Mouse (Mus musculus) kidney, postnatal 25 days (tissue): Measurements from ENCODE around the gene Slc12a7.
"Not testable (repeated sequence)": the region's sequence is repeated elsewhere in the genome, so short reads cannot be mapped to it uniquely, and the experiment has no call there.

Experiments used
- DNase-seq, 2 experiments: peaks; one replicate each; pipeline ENCODE4 v3.0.0; 2021; ENCODE audit warnings: mixed read lengths in 2 of 2

Gene Slc12a7

GRCm38 (mm10) chr13:73732742-73733700 lies at the start of gene Slc12a7:
TSS of gene Slc12a7 (plus strand) at chr13:73733094.
- peak; percentile 57 to 67 for DNase-seq

GRCm38 (mm10) chr13:73683682-73684081 lies 49.2 kb upstream of the Slc12a7 start:
- peak; percentile 36 to 74 for DNase-seq

- DNase-seq = peak in 1 of 2 experiments; percentile 24
These were observed 48.5 kb upstream of the Slc12a7 start for GRCm38 (mm10) chr13:73684412-73684811.

GRCm38 (mm10) chr13:73685502-73685901 lies 47.4 kb upstream of the Slc12a7 start:
- peak in 1 of 2 experiments; percentile 5 for DNase-seq

- peak in 1 of 2 experiments; percentile 75 for DNase-seq
These were observed 45.3 kb upstream of the Slc12a7 start for GRCm38 (mm10) chr13:73687601-73688000.

- peak in 1 of 2 experiments; percentile 28 for DNase-seq
These were observed 44.0 kb upstream of the Slc12a7 start for GRCm38 (mm10) chr13:73688934-73689333.

GRCm38 (mm10) chr13:73692249-73692868 lies 40.5 kb upstream of the Slc12a7 start:
- peak; percentile 95 to 98 for DNase-seq

GRCm38 (mm10) chr13:73693333-73693732 lies 39.6 kb upstream of the Slc12a7 start:
- DNase-seq = no peak

- DNase-seq = no peak
These were observed 37.9 kb upstream of the Slc12a7 start for GRCm38 (mm10) chr13:73694972-73695371.

GRCm38 (mm10) chr13:73696529-73696928 lies 36.4 kb upstream of the Slc12a7 start:
- DNase-seq = peak in 1 of 2 experiments; percentile 40

- peak in 1 of 2 experiments; percentile 43 for DNase-seq
These were observed 33.2 kb upstream of the Slc12a7 start for GRCm38 (mm10) chr13:73699714-73700113.

GRCm38 (mm10) chr13:73700554-73700953 lies 32.3 kb upstream of the Slc12a7 start:
- peak; percentile 69 to 91 for DNase-seq

- peak; percentile 45 to 79 for DNase-seq
These were observed 31.6 kb upstream of the Slc12a7 start for GRCm38 (mm10) chr13:73701161-73701883.

- no peak for DNase-seq
These were observed 30.1 kb upstream of the Slc12a7 start for GRCm38 (mm10) chr13:73702776-73703175.

GRCm38 (mm10) chr13:73703486-73703885 lies 29.4 kb upstream of the Slc12a7 start:
- DNase-seq = not testable (repeated sequence)

- no peak for DNase-seq
These were observed 28.1 kb upstream of the Slc12a7 start, which contains the start of gene Slc6a19 for GRCm38 (mm10) chr13:73704694-73705325. TSS of gene Slc6a19 (minus strand) at chr13:73704865.

GRCm38 (mm10) chr13:73709491-73709890 lies 23.4 kb upstream of the Slc12a7 start:
- peak; percentile 68 to 84 for DNase-seq

GRCm38 (mm10) chr13:73711221-73711620 lies 21.7 kb upstream of the Slc12a7 start:
- DNase-seq = peak; percentile 70 to 79

- peak in 1 of 2 experiments; percentile 21 for DNase-seq
These were observed 21.1 kb upstream of the Slc12a7 start for GRCm38 (mm10) chr13:73711803-73712202.

- DNase-seq = peak in 1 of 2 experiments; percentile 36
These were observed 20.7 kb upstream of the Slc12a7 start for GRCm38 (mm10) chr13:73712228-73712627.

GRCm38 (mm10) chr13:73713204-73713603 lies 19.7 kb upstream of the Slc12a7 start:
- peak in 1 of 2 experiments; percentile 35 for DNase-seq

- peak in 1 of 2 experiments; percentile 58 for DNase-seq
These were observed 18.9 kb upstream of the Slc12a7 start for GRCm38 (mm10) chr13:73714020-73714419.
